Mouse (Mus musculus) kidney, embryonic 16.5 days (tissue): Measurements from ENCODE around the gene Vtn. TPM values are rescaled to one million over a fixed set of nuclear protein-coding genes. Genes with fewer than 3 reads are reported as not detected.
A peak's percentile ranks its signal among the peaks of the same experiment; 100 is the strongest.

Experiments
- ATAC-seq: fragments of 200-750 bp; cut with Nextera tagmentation; 2 replicates; pipeline ENCODE4 v1.8.0; 2017; ENCODE audit warnings: moderate TSS enrichment; ENCODE audit not compliant: low FRiP score, low TSS enrichment
- H3K27ac ChIP-seq: fragments of 300-500 bp; sonication (generic); 2 replicates; pipeline ENCODE4 v1.5.1; 2014; ENCODE audit warnings: low read length
- H3K27me3 ChIP-seq: fragments of 300-500 bp; sonication (generic); 2 replicates; pipeline ENCODE4 v1.6.1; 2014; ENCODE audit warnings: low read length, control low read depth, mixed read lengths; ENCODE audit not compliant: insufficient read depth
- H3K36me3 ChIP-seq: fragments of 300-500 bp; sonication (generic); 2 replicates; pipeline ENCODE4 v1.6.1; 2014; ENCODE audit warnings: low read length, control low read depth, mixed read lengths; ENCODE audit not compliant: insufficient read depth
- H3K4me1 ChIP-seq: fragments of 300-500 bp; sonication (generic); 2 replicates; pipeline ENCODE4 v1.6.1; 2014; ENCODE audit warnings: low read length, control low read depth, mixed read lengths; ENCODE audit not compliant: insufficient read depth
- H3K4me2 ChIP-seq: fragments of 300-500 bp; sonication (generic); replicated peaks from 2 replicates; pipeline ENCODE4 v1.6.1; 2014; ENCODE audit warnings: low read depth, low read length
- H3K4me3 ChIP-seq: fragments of 300-500 bp; sonication (generic); 2 replicates; pipeline ENCODE4 v1.5.1; 2014; ENCODE audit warnings: mild to moderate bottlenecking, low read length
- H3K9ac ChIP-seq: fragments of 300-500 bp; sonication (generic); replicated peaks from 2 replicates; pipeline ENCODE4 v1.6.1; 2014; ENCODE audit warnings: low read length
- H3K9me3 ChIP-seq: fragments of 300-500 bp; sonication (generic); 2 replicates; pipeline ENCODE4 v1.6.1; 2016; ENCODE audit warnings: low read length, control low read depth
- WGBS: fragments of 180-500 bp; shearing (Covaris S2); extraction: QIAGEN DNeasy Blood & Tissue Kit; methylation state at CpG from one replicate; pipeline ENCODE4 v1.1.7; 2014; 5-methylcytosine and 5-hydroxymethylcytosine counted together
- polyA plus RNA-seq: library from polyadenylated mRNA; unstranded; fragments of >200 nt; fragmentation: Nextera tagmentation; extraction: Ambion mirVana; gene quantifications from 2 replicates; pipeline ENCODE4 v1.2.1, GENCODE M21; 2015

Gene Vtn
- polyA plus RNA-seq, 1 experiment from 2014 or later, result 2.9 TPM

- ATAC-seq, result no peak
- Histone ChIP-seq H3K27me3 (no peaks in the 10 kb centered on the region), H3K36me3 (peaks cover 19% of the 10 kb centered on the region), H3K9me3 (no peaks in the 10 kb centered on the region), H3K4me2 (no peak overlapping the region), H3K27ac (no peak overlapping the region), H3K4me3 (no peak overlapping the region), H3K9ac (no peak overlapping the region), H3K4me1 (peaks cover 13% of the 10 kb centered on the region)
- 73% methylated on average over 8 of the region's 8 CpGs for WGBS
Measured at GRCm38 (mm10) chr11:78545181-78545580, 46.3 kb downstream of the Vtn start.

DNA sequence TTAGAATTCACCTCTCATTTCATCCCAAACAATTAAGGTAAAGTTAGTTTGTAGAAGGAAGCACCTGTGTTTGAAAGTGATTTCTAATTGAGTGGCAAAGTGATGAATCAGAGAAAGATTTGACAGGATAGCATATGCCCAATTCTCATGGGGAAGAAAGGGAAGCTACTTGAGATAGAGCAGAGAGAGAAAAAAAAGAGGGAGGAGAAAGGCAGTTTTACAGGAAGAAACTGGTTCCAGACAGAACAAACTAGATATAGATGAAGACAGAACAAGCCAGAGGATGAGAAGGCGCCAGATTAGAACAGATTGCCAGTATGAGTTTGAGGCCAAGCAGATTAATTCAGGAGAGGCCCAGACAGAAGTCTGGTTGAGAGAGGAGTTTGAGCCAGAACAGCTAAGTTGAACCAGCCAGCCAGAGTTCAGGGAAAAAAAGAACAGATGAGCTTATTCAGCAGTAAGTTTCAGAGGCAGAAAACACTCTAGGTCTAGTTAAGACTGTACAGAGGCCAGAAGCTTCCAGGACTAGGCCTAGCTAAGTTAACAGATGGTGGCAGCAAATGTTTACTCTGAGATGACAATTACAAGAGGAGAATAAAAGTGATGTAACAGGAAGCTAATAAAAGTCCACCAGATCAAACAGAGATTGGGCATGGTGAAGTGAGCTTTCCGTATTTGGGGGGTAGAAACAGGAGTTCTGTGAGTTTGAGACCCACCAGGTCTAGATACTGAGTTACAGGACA lies 49.0 kb downstream of the Vtn start:
- H3K27ac ChIP-seq, result no peak overlapping the region
- peaks cover 13% of the 10 kb centered on the region for H3K4me1 ChIP-seq
- ATAC-seq, result no peak
- WGBS, result 70% methylated on average over 2 of the region's 2 CpGs
- no peak overlapping the region for H3K4me2 ChIP-seq
- H3K27me3 ChIP-seq, result no peaks in the 10 kb centered on the region
- H3K9ac ChIP-seq, result no peak overlapping the region
- H3K36me3 ChIP-seq, result peaks cover 4% of the 10 kb centered on the region
- H3K9me3 ChIP-seq, result no peaks in the 10 kb centered on the region
- H3K4me3 ChIP-seq, result no peak overlapping the region

DNA sequence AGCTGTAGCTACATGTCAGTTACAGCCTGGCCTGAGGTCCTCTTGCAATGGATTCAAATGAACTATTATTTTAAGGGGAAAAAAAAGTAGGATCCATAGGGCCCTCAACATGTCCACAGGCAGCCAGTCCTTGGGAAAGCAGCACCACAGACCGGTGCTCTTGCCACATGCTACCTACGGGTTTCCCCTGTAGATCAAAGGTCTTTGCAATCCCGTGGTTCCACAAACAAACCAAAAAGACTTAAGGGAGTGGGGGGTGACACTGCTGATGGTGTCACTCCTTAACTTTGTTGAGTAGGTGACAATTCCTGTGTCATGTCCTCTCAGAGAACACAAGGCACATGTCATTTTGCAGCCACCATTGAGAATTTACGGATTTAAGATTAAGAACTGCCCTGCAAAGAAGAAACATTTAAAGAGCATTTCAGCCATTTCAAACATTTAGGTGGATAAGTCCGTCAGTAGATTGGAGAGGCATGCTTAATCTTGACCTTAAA lies 50.6 kb downstream of the Vtn start:
- Histone ChIP-seq H3K9me3 (peaks cover 3% of the 10 kb centered on the region; the same call in 1 of the 2 replicates), H3K9ac (peak overlapping the region; percentile 77), H3K27me3 (no peaks in the 10 kb centered on the region), H3K27ac (no peak overlapping the region), H3K36me3 (no peaks in the 10 kb centered on the region; the same call in 1 of the 2 replicates), H3K4me2 (peak overlapping the region; percentile 74), H3K4me1 (peaks cover 13% of the 10 kb centered on the region), H3K4me3 (peak overlapping the region; percentile 71)
- 2% methylated on average over 5 of the region's 5 CpGs for WGBS
- ATAC-seq, result no peak

DNA sequence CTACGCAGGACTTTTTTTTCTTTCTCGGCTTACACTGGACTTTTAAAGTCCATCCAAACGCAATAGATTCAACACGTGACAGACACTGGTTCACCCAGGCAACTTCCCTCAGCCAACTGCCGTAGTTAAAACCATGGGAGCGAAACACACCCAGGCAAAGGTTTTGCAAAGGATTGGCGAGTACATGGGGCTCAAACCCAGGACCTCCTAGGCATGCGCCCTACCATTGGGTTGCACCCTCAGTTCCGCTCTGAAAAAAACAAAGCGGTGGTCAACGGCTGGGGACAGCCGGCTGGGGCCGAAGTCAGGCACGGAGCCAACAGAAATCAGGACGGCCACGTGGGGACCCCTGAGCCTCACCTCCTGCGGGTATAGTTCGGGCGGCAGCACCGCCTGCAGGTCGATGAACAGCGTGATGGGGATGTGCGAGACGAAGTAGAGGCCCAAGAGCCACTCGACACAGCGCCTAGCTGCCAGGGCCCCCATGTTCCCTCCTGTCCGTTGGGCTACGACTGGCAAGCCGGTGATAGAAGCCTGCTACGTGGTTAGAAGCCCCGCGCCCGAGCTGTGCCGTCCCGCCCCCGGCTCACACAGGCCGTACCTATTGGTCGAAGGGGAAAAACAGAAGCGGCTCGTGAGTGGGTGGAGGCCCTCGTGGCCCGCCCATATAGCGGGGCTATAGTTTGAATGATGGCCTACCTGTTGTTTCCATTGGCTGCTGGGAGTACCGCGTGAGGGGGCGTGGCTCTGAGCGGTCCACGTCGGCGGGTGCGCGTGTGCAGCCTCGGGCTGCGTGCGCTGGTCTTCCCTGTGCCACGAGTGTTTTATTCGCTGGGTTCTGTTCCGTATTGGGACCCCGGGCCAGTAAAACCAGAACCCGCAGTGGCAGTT lies 51.5 kb downstream of the Vtn start, which contains the start of gene Tmem97:
Tmem97 (minus strand) TSS at position 610 of the 891 bp plus-strand sequence.
- WGBS, result under 1% methylated on average over 60 of the region's 60 CpGs
- Histone ChIP-seq H3K9me3 (peaks cover 3% of the 10 kb centered on the region; the same call in 1 of the 2 replicates), H3K4me3 (peak within 1 kb of the TSS; percentile 71), H3K27me3 (no peaks in the 10 kb centered on the region), H3K4me1 (peaks cover 13% of the 10 kb centered on the region), H3K4me2 (peak within 1 kb of the TSS; percentile 74), H3K9ac (peak within 1 kb of the TSS; percentile 80), H3K27ac (peak within 1 kb of the TSS; percentile 77), H3K36me3 (no peaks in the 10 kb centered on the region; the same call in 1 of the 2 replicates)
- peak; percentile 100 for ATAC-seq

DNA sequence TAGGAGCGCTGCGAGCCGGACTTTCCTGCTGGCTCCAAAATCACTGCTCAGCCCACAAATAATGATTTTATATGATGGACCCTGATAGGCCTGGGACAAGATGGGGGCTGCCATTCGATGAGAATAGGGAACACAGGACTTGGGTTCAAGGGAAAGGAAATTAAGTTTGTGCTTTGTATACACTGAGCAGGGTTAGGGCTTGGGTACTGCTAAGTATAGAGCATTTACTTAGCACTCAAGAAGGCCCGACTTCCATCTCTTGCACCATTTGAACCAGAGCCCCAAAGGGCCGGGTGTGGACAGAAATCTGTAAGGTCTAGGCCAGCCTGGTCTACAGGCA lies 52.1 kb downstream of the Vtn start:
- Histone ChIP-seq H3K27ac (peak overlapping the region; percentile 64), H3K4me3 (peak overlapping the region; percentile 71), H3K9me3 (peaks cover 3% of the 10 kb centered on the region; the same call in 1 of the 2 replicates), H3K27me3 (no peaks in the 10 kb centered on the region), H3K36me3 (no peaks in the 10 kb centered on the region), H3K9ac (peak overlapping the region; percentile 80), H3K4me2 (peak overlapping the region; percentile 74), H3K4me1 (peaks cover 13% of the 10 kb centered on the region)
- WGBS, result 36% methylated on average over 6 of the region's 6 CpGs
- ATAC-seq, result peak; percentile 28

Other genes with a start within 250 kb of the Vtn start
- gene 2610507B11Rik, start 237.3 kb upstream of the Vtn start, polyA plus RNA-seq, result 69.8 and 78.7 TPM in 2 replicates
- 0.30 and 0.33 TPM in 2 replicates for gene BC030499, start 208.2 kb upstream of the Vtn start, polyA plus RNA-seq
- 41.7 and 48.6 TPM in 2 replicates for gene Spag5, start 197.6 kb upstream of the Vtn start, polyA plus RNA-seq
- gene Aldoc, start 176.1 kb upstream of the Vtn start, polyA plus RNA-seq, result 8.3 and 10.2 TPM in 2 replicates
- 97.0 and 100 TPM in 2 replicates for gene Pigs, start 170.7 kb upstream of the Vtn start, polyA plus RNA-seq
- gene Unc119, start 155.6 kb upstream of the Vtn start, polyA plus RNA-seq, result 39.4 and 42.3 TPM in 2 replicates
- 0.05 TPM in 1 of 2 replicates, not detected in the other for gene Foxn1, start 112.5 kb upstream of the Vtn start, polyA plus RNA-seq
- gene Slc13a2, start 76.9 kb upstream of the Vtn start, polyA plus RNA-seq, result 2.2 and 2.4 TPM in 2 replicates
- gene Slc46a1, start 33.4 kb upstream of the Vtn start, polyA plus RNA-seq, result 24.7 and 24.9 TPM in 2 replicates
- 1.2 and 1.8 TPM in 2 replicates for gene Sarm1, start 1.3 kb upstream of the Vtn start, polyA plus RNA-seq
- not detected in 2 replicates for gene Sebox, start 4.4 kb downstream of the Vtn start, polyA plus RNA-seq
- gene Tmem199, start 13.1 kb downstream of the Vtn start, polyA plus RNA-seq, result 56.9 and 58.8 TPM in 2 replicates
- 188 and 192 TPM in 2 replicates for gene Poldip2, start 13.1 kb downstream of the Vtn start, polyA plus RNA-seq
- gene Tnfaip1, start 37.2 kb downstream of the Vtn start, polyA plus RNA-seq, result 95.1 and 100 TPM in 2 replicates
- 125 and 130 TPM in 2 replicates for gene Ift20, start 37.3 kb downstream of the Vtn start, polyA plus RNA-seq
- gene Tmem97, start 51.7 kb downstream of the Vtn start, polyA plus RNA-seq, result 70.7 and 75.1 TPM in 2 replicates
- 14.3 and 16.3 TPM in 2 replicates for gene Nlk, start 198.3 kb downstream of the Vtn start, polyA plus RNA-seq